Comparison of ENCODE assay signal across 16 mouse cellular contexts in the genomic region with DNA sequence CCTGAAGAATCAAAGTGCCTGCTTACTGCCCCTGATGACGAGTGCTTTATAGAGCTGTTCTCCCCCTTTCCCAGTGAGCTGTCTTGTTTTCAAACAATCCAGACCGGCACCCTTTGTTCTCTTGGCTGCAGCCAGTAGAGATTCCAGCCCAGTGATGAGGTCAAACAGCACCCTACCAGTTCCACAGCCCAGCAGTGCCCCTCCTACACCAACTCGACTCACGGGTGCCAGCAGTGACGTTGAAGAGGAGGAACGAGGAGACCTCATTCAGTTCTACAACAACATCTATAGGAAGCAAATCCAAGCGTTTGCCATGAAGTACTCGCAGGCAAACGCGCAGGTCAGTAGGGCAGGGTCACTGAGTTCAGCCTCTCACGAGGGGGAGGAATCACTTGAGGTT.
A peak's percentile ranks its signal among the peaks of the same experiment; 100 is the strongest.
DNase-seq lines count a peak whose midpoint lies in the region.
"Had no signal": no experiment of that assay in that cellular context is flagged by ENCODE, and none has a peak within 500 bp of the region (broad histone marks: within the 10 kb centered on the region; RNA-seq: fewer than 3 reads in every experiment).

No protein-coding gene starts in this region.

- DNase-seq in kidney, adult 18-20 months: peak; percentile 34
- DNase-seq in kidney, adult 8-10 months: no peak
- peak; percentile 17 for DNase-seq in ovary, adult 18-20 months (ENCODE audit: low spot score)
- no peak for DNase-seq in ovary, postnatal 10 days (ENCODE audit: low spot score)
- peak; percentile 49 for DNase-seq in kidney, postnatal 36 days
- DNase-seq in embryo, embryonic 9.5 days (ENCODE audit: extremely low spot score): no peak
- no peak for DNase-seq in right cerebral cortex, postnatal 4 days
- DNase-seq: adrenal gland, adult 2 months; B cell, adult 2 months; cerebellum, adult 2 months; cerebellum, postnatal 25 days; gastrocnemius, adult 2 months; liver, embryonic 13.5 days; lung, postnatal 4 days; right cerebral cortex, adult 18-20 months; thymus, adult 2 months had no signal

Comparison
In these comparisons a context has a peak if more than half of its experiments do, and no peak if none do; other contexts are left out.
1. DNase-seq: peak in kidney, adult 18-20 months (single experiment), ovary, adult 18-20 months (single experiment) and kidney, postnatal 36 days (2 of 2); none in kidney, adult 8-10 months (0 of 2), ovary, postnatal 10 days (single experiment), embryo, embryonic 9.5 days (single experiment) and right cerebral cortex, postnatal 4 days (single experiment).